Mouse (Mus musculus): ENCODE results near the gene Gm21976.

The Gm21976 gene

GRCm38 (mm10) chr13:98279686-98280085, at the start of gene Gm21976:
Gene Gm21976 (plus strand): TSS chr13:98279887.
- DNase-seq (ENCODE audit: low spot score in 2 of 2): no peak

- DNase-seq (ENCODE audit: low spot score in 2 of 2): no peak
Measured at GRCm38 (mm10) chr13:98230511-98230910, 49.2 kb upstream of the Gm21976 start.

DNA sequence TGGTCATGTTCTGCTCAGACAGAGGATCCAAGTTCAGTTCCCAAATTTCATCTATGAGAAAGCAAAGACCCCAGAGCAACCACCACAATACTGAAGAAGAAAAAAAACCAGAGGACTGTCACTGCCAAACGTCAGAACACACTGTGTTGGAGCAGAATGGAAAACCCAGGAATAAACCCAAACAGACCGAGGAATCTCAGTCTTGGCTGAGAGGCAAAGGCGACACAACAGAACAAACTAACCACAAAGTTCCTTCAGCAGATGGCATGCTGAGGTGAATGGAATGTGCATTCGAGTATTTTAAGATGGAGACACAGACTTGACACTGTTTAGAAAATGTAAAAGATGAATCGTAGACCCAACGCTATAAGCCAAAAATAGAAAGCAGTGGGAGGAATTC, 44.2 kb upstream of the Gm21976 start:
- DNase-seq (ENCODE audit: low spot score in 2 of 2): no peak

GRCm38 (mm10) chr13:98239978-98240641, 39.6 kb upstream of the Gm21976 start:
- DNase-seq (ENCODE audit: low spot score in 2 of 2): peak; percentile 16 to 42

DNA sequence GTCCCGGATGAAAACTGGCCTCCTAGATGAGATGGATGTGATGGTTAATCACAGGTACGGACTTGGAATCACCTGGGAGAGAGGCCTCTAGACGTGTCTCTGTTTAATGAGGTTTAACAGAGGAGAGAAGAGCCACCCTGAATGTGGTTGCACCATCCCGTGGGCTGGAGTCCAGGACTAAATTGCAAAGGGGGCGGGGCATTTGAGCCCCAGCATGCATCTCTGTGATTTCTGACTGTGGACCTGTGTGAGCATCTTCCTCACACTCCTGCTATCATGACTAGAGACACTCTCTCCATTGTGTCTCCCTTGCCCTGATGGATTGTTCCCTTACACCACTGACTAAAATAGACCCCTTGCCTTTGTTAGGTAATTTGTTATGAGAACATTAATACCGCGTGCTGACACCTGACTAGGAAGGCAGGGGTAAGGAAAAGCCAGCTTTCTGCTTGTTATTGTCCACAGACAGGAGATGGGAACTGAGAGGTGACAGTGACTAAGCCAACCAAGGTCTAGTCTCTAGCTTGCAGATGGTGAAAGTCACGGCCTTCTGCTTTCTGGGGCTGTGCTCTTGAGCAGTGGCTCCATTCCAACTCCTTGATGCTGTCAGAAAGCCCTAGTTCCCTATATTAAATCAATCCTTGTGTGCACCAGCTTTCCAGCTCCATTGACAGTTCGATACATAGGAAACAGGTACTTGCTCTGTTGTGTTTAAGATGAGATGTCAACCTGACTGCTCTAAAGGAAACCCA, 38.0 kb upstream of the Gm21976 start:
- DNase-seq (ENCODE audit: low spot score in 2 of 2): no peak

DNA sequence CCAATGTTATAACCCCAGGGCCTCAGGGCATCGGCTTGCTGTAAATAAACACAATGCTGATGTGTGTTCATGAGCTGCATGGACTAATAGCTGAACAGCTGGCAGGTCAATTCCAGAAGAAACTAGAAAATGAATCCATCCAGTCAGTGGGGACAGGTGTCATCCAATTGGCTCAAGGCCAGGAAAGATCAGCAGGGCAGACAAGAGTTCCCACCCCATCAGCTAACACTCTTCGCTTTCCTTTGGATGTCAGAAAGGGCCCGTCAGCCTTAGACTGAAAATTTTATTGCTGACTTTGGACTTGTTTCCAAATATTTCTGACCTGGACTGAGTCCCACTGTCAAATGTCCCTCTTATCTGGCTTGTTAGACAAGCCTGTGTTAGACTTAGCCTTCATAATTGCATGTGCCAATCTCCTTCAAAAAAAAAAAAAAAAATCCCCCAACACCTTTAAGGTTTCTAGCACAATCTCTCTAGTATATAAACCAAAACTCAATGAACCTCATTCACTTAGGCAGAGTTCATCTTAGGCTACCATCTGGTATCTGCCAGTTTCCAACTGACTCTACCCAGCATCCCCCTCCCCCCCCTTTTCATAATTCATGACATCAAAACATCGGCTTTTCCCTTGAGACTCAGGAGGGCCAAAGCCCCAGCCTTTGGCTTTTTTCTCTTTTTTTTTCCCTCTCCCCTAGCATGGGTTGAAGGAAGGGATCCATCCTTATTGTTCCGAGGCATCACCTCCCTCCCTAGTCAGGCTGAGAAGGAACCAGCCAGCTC, 34.9 kb upstream of the Gm21976 start:
- no peak for DNase-seq (ENCODE audit: low spot score in 2 of 2)

GRCm38 (mm10) chr13:98245386-98245785, 34.3 kb upstream of the Gm21976 start:
- no peak for DNase-seq (ENCODE audit: low spot score in 2 of 2)

DNA sequence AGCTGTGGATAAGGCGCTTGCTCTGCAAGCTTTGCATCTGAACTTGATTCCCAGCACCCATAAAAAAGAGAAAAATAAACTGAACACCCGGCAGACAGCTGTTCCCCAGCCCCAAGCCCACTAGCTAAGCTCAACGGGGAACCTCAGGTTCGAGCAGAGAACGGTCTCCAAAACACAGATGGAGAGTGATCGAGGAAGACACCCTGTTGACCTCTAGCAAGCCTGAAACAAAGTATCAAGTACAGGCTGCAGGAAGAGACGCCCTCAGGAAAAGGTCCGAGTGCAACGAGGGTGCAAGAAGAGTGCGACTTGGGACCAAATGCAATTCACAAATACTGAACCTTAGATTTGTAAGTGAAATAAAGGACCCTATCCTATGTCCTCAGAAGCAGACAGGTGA, 30.1 kb upstream of the Gm21976 start:
- no peak for DNase-seq (ENCODE audit: low spot score in 2 of 2)

GRCm38 (mm10) chr13:98254921-98255320, 24.8 kb upstream of the Gm21976 start:
- DNase-seq (ENCODE audit: low spot score in 2 of 2): no peak

GRCm38 (mm10) chr13:98262636-98263457, 16.8 kb upstream of the Gm21976 start, which contains the start of the genes Utp15 and Ankra2:
Gene Utp15 (minus strand): TSS chr13:98263041.
Gene Ankra2 (plus strand): TSS chr13:98263074.
- DNase-seq (ENCODE audit: low spot score in 2 of 2): peak; percentile 95 to 96

- DNase-seq (ENCODE audit: low spot score in 2 of 2): no peak
Measured at GRCm38 (mm10) chr13:98263458-98263987, 16.2 kb upstream of the Gm21976 start.

DNA sequence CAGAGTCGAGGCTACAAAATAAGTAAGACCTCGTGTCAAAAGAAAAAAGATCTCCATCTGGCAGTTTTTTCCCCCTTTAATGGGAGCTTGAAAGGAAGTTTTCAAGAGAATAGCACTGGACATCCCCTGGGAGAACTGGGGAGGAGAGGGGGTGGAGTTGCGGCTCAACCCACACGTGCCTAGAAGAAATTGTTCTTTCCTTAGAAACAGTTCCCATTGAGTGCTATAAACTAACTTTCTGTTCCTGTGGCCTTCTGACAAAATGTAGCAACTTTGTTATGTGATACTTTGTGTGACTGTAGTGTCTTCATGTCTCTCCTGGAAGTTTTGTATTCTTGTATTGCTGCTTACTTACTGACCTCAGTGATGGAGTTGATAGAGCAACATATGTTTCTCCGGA, 15.6 kb upstream of the Gm21976 start:
- DNase-seq (ENCODE audit: low spot score in 2 of 2): no peak

DNA sequence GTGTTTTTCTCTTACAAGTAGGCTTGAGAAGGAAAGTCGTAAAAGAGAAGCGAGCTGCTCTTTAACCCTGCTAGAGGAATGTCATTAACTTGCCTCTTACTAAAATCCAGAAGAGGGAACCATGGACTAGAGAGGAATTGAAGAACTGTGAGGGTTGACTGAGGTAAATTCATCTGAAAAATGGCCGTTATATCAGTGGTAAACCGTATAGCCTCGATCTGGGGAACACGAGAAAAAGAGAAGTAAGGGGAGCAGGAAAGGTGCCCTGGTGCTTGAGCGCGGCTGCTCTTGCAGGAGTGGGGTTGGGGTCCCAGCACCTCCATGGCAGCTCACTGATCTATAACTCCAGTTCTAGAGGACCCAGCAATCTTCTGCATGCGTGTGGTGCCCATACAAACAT, 5.7 kb upstream of the Gm21976 start:
- no peak for DNase-seq (ENCODE audit: low spot score in 2 of 2)

DNA sequence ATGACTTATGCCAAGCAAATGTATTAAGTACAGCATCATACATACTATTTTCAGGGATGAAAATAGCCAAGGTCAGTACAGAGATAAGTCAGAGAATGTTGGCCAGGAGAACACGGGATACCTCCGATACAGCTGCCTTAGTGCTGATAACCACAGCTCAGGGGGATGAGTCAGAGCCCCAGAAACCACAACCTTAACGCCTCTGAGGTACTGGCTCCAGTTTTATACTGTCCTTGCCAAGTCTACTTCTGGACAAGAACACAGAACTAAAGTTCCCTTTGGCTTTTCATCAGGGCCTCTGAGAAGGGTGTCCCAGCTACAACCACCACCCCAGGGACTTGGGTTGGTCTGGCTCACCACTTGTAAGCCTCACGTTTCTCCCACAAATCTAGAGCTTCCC, 4.0 kb upstream of the Gm21976 start:
- DNase-seq (ENCODE audit: low spot score in 2 of 2): peak in 1 of 2 experiments; percentile 28

DNA sequence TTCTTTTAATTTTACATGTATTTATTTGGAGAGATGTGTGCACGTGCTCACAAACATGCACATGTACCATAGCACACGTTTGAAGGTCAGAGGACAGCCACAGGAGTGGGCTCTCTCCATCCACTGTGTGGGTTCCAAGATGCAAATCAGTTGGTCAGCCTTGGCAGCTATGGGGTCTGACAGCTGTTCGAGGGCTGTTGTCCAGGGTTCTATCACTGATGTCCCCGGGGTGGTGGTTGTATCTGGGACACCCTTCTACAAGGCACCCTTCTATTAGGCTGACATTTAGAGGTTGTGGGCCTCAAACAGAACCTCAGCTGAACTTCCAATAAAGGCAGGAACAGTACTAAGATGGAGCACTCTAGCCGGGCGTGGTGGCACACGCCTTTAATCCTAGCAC, 3.4 kb upstream of the Gm21976 start:
- DNase-seq (ENCODE audit: low spot score in 2 of 2): no peak

GRCm38 (mm10) chr13:98277501-98277900, 2.2 kb upstream of the Gm21976 start:
- no peak for DNase-seq (ENCODE audit: low spot score in 2 of 2)

- no peak for DNase-seq (ENCODE audit: low spot score in 2 of 2)
Measured at GRCm38 (mm10) chr13:98280990-98281650, 1.4 kb downstream of the Gm21976 start.

DNA sequence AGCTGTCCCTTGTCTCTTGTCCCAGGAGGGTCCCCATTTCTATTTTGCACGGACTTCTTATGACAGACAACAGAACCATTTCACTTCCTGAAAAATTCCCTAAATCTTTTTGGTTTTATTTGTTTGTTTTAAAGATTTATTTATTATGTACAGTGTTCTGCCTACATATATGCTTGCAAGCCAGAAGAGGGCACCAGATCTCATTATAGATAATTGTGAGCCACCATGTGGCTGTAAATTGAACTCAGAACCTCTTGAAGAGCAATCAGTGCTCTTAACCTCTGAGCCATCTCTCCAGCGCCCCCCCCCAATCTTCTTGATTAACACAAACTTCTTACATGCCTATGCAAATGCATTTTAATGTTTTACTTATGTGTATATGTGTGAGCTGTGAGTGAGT, 11.0 kb downstream of the Gm21976 start:
- DNase-seq (ENCODE audit: low spot score in 2 of 2): no peak

GRCm38 (mm10) chr13:98291712-98292111, 12.0 kb downstream of the Gm21976 start:
- DNase-seq (ENCODE audit: low spot score in 2 of 2): peak; percentile 67 to 83

DNA sequence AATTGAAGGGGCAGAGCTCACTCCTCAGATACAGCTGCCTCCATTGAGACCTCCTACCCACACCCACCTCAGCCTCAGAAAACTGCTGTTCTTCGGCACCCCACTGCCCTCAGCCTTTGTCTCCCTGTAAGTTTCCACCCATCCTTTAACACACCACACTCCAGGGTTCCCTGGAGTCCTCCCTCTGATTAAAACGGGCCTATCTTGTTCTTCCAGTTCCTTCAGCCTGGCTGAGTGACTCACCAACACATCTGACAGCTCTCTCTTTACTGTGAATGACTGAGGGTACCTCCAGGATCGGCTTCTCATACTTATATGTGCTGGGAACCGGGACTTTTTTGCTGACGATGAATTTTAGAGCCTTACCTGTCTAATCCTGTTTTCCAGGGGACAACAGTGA, 16.4 kb downstream of the Gm21976 start:
- no peak for DNase-seq (ENCODE audit: low spot score in 2 of 2)

Data from natural killer cell, adult 2 months (primary cell).